11 mouse cellular contexts compared by ENCODE assay signal in the genomic region with DNA sequence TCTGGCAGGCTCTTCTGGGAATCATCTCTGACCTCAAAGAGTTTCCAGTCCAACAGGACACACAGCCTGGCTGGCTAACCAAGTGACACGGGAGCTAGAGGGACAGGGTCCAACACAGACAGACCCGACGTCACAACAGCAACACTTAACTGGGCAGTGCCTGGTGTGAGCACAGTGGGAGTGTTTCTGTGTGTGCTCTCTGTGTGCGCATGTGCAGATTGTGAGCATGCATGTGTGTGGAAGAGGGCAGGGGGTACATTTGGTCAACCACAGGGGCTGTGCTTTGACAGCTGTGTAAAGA. TPM values are rescaled to one million over a fixed set of nuclear protein-coding genes. Genes with fewer than 3 reads are reported as not detected.
A peak's percentile ranks its signal among the peaks of the same experiment; 100 is the strongest.
DNase-seq lines count a peak whose midpoint lies in the region; ATAC-seq lines count a peak whose summit lies in the region.
"Had no signal": no experiment of that assay in that cellular context is flagged by ENCODE, and none has a peak within 500 bp of the region (broad histone marks: within the 10 kb centered on the region; RNA-seq: fewer than 3 reads in every experiment).

No protein-coding gene starts in this region.

- no peaks in the 10 kb centered on the region for H3K9me3 ChIP-seq in kidney, embryonic 14.5 days (ENCODE audit: control insufficient read depth, low read length)
- H3K9me3 ChIP-seq in midbrain, embryonic 16.5 days (replicated peaks; ENCODE audit: control insufficient read depth, low read length, poor library complexity, severe bottlenecking): no peaks in the 10 kb centered on the region
- H3K9me3 ChIP-seq in midbrain, embryonic 10.5 days (replicated peaks): no peaks in the 10 kb centered on the region
- no peaks in the 10 kb centered on the region for H3K9me3 ChIP-seq in stomach, embryonic 15.5 days

- no peaks in the 10 kb centered on the region for H3K27me3 ChIP-seq in kidney, embryonic 14.5 days (ENCODE audit: control insufficient read depth, insufficient read depth, low read length)
- H3K27me3 ChIP-seq in midbrain, embryonic 16.5 days (ENCODE audit: control insufficient read depth, insufficient read depth, low read depth, low read length): no peaks in the 10 kb centered on the region
- peaks cover 40% of the 10 kb centered on the region for H3K27me3 ChIP-seq in midbrain, embryonic 10.5 days (ENCODE audit: low read depth, poor library complexity, severe bottlenecking)
- H3K27me3 ChIP-seq in stomach, embryonic 15.5 days (replicated peaks): no peaks in the 10 kb centered on the region

- ATAC-seq in kidney, embryonic 14.5 days (ENCODE audit: low FRiP score, low TSS enrichment): 0 out of 2 replicates have a peak, but pooled peaks have one; percentile 9
- ATAC-seq in midbrain, embryonic 16.5 days: 0 out of 2 replicates have a peak, but pooled peaks have one; percentile 30
- ATAC-seq in granulocyte monocyte progenitor cell, adult 5-6 weeks (replicated peaks; ENCODE audit: poor library complexity, severe bottlenecking): 0 out of 2 replicates have a peak, but pooled peaks have one; percentile 1
- peak; percentile 32; the same call in 1 of the 2 replicates for ATAC-seq in stomach, embryonic 15.5 days (ENCODE audit: insufficient read depth, low FRiP score, low read depth)

- WGBS in kidney, embryonic 14.5 days: 69% methylated on average over 4 of the region's 4 CpGs
- 75% methylated on average over 4 of the region's 4 CpGs for WGBS in midbrain, embryonic 16.5 days
- WGBS in midbrain, embryonic 10.5 days: 68% methylated on average over 4 of the region's 4 CpGs
- WGBS in stomach, embryonic 15.5 days: 75% methylated on average over 4 of the region's 4 CpGs

- no peak overlapping the region for H3K4me3 ChIP-seq in kidney, embryonic 14.5 days (ENCODE audit: low read length)
- H3K4me3 ChIP-seq in midbrain, embryonic 16.5 days (ENCODE audit: low read depth, low read length): no peak overlapping the region
- H3K4me3 ChIP-seq in midbrain, embryonic 10.5 days: no peak overlapping the region
- no peak overlapping the region for H3K4me3 ChIP-seq in stomach, embryonic 15.5 days (replicated peaks)
- H3K4me3 ChIP-seq: heart, adult 2 months had no signal

- H3K4me2 ChIP-seq in kidney, embryonic 14.5 days (replicated peaks; ENCODE audit: low read depth, low read length): no peak overlapping the region
- peak overlapping the region; percentile 21 for H3K4me2 ChIP-seq in midbrain, embryonic 16.5 days (ENCODE audit: low read length)
- no peak overlapping the region for H3K4me2 ChIP-seq in stomach, embryonic 15.5 days

- no peak overlapping the region for H3K9ac ChIP-seq in kidney, embryonic 14.5 days (ENCODE audit: low read depth, low read length)
- H3K9ac ChIP-seq in midbrain, embryonic 16.5 days (ENCODE audit: low read depth, low read length): no peak overlapping the region
- H3K9ac ChIP-seq in stomach, embryonic 15.5 days: no peak overlapping the region

- peaks cover 10% of the 10 kb centered on the region; the same call in 1 of the 2 replicates for H3K4me1 ChIP-seq in kidney, embryonic 14.5 days (ENCODE audit: control insufficient read depth, insufficient read depth, low read length)
- H3K4me1 ChIP-seq in midbrain, embryonic 16.5 days (ENCODE audit: control insufficient read depth, insufficient read depth, low read length): peaks cover 2% of the 10 kb centered on the region; the same call in 1 of the 2 replicates
- H3K4me1 ChIP-seq in midbrain, embryonic 10.5 days: peaks cover 42% of the 10 kb centered on the region
- no peaks in the 10 kb centered on the region for H3K4me1 ChIP-seq in stomach, embryonic 15.5 days

- no peak overlapping the region for H3K27ac ChIP-seq in kidney, embryonic 14.5 days (ENCODE audit: low read depth, low read length)
- H3K27ac ChIP-seq in midbrain, embryonic 16.5 days (ENCODE audit: low read length): no peak overlapping the region
- no peak overlapping the region; the same call in 1 of the 2 replicates for H3K27ac ChIP-seq in midbrain, embryonic 10.5 days (replicated peaks)
- no peak overlapping the region for H3K27ac ChIP-seq in stomach, embryonic 15.5 days
- H3K27ac ChIP-seq: heart, adult 2 months had no signal

- H3K36me3 ChIP-seq in kidney, embryonic 14.5 days (ENCODE audit: control insufficient read depth, insufficient read depth, low read length): no peaks in the 10 kb centered on the region
- no peaks in the 10 kb centered on the region for H3K36me3 ChIP-seq in midbrain, embryonic 16.5 days (ENCODE audit: control insufficient read depth, insufficient read depth, low read length)
- H3K36me3 ChIP-seq in midbrain, embryonic 10.5 days: no peaks in the 10 kb centered on the region
- H3K36me3 ChIP-seq in stomach, embryonic 15.5 days: no peaks in the 10 kb centered on the region

- no peak for DNase-seq in kidney, postnatal 14 days
- DNase-seq in midbrain, embryonic 10.5 days (ENCODE audit: low spot score): no peak
- DNase-seq in left cerebral cortex, adult 9 months (ENCODE audit: low spot score in 2 of 2): no peak
- no peak for DNase-seq in cerebellum, postnatal 4 days (ENCODE audit: low spot score in 2 of 2)
- DNase-seq: adrenal gland, adult 8-10 months had no signal

RNA-seq across cellular contexts. Expression of gene Tmem106c, which starts 11.2 kb away (rescaled TPM):
- polyA plus RNA-seq in kidney, embryonic 14.5 days (2014; fragmentation: Nextera tagmentation; extraction: Ambion mirVana): 40.9 and 44.9 TPM in 2 replicates
- 52.5 and 57.2 TPM in 2 replicates for polyA plus RNA-seq in midbrain, embryonic 16.5 days (2015; fragmentation: Nextera tagmentation; extraction: Ambion mirVana)
- 55.6 and 61.1 TPM in 2 replicates for polyA plus RNA-seq in midbrain, embryonic 10.5 days (2016; fragmentation: Nextera tagmentation; extraction: Ambion mirVana)
- total RNA-seq in granulocyte monocyte progenitor cell, adult 5-6 weeks (2014; fragmentation: Nextera tagmentation): 48.8 and 61.7 TPM in 2 replicates
- total RNA-seq in granulocyte monocyte progenitor cell, adult 5-6 weeks (2017): 29.0 and 32.7 TPM in 2 replicates
- polyA plus RNA-seq in stomach, embryonic 15.5 days (2015; fragmentation: Nextera tagmentation; extraction: Ambion mirVana): 41.9 and 44.0 TPM in 2 replicates

RNA-seq across cellular contexts. Expression of gene Vdr, which starts 42.4 kb away (rescaled TPM):
- polyA plus RNA-seq in kidney, embryonic 14.5 days (2014; fragmentation: Nextera tagmentation; extraction: Ambion mirVana): 1.4 and 2.8 TPM in 2 replicates
- 0.05 and 0.15 TPM in 2 replicates for polyA plus RNA-seq in midbrain, embryonic 16.5 days (2015; fragmentation: Nextera tagmentation; extraction: Ambion mirVana)
- polyA plus RNA-seq in midbrain, embryonic 10.5 days (2016; fragmentation: Nextera tagmentation; extraction: Ambion mirVana): 0.72 and 1.0 TPM in 2 replicates
- total RNA-seq in granulocyte monocyte progenitor cell, adult 5-6 weeks (2014; fragmentation: Nextera tagmentation): 12.9 and 25.6 TPM in 2 replicates
- total RNA-seq in granulocyte monocyte progenitor cell, adult 5-6 weeks (2017): 2.3 and 2.5 TPM in 2 replicates
- 1.7 and 2.5 TPM in 2 replicates for polyA plus RNA-seq in stomach, embryonic 15.5 days (2015; fragmentation: Nextera tagmentation; extraction: Ambion mirVana)

RNA-seq across cellular contexts. Expression of gene Col2a1, which starts 51.7 kb away (rescaled TPM):
- 13.8 and 23.9 TPM in 2 replicates for polyA plus RNA-seq in kidney, embryonic 14.5 days (2014; fragmentation: Nextera tagmentation; extraction: Ambion mirVana)
- 22.6 and 34.8 TPM in 2 replicates for polyA plus RNA-seq in midbrain, embryonic 16.5 days (2015; fragmentation: Nextera tagmentation; extraction: Ambion mirVana)
- polyA plus RNA-seq in midbrain, embryonic 10.5 days (2016; fragmentation: Nextera tagmentation; extraction: Ambion mirVana): 142 and 151 TPM in 2 replicates
- total RNA-seq in granulocyte monocyte progenitor cell, adult 5-6 weeks (2014; fragmentation: Nextera tagmentation): not detected in 2 replicates
- not detected in 2 replicates for total RNA-seq in granulocyte monocyte progenitor cell, adult 5-6 weeks (2017)
- polyA plus RNA-seq in stomach, embryonic 15.5 days (2015; fragmentation: Nextera tagmentation; extraction: Ambion mirVana): 2.5 and 3.3 TPM in 2 replicates
- total RNA-seq: liver, adult 2 months had no signal
- polyA plus RNA-seq: liver, adult 2 months had no signal
